Mouse (Mus musculus) kidney, adult 2 months (tissue): ENCODE data around the gene Csnk2b.

Source experiments
- CTCF ChIP-seq: fragments of 200-500 bp; conservative IDR thresholded peaks from 2 replicates; pipeline ENCODE4 v1.5.1; 2011; ENCODE audit warnings: low read depth, mild to moderate bottlenecking, control low read depth, low read length, moderate library complexity, mixed read lengths; ENCODE audit not compliant: insufficient read depth, insufficient read length
- POLR2A ChIP-seq: fragments of 200-500 bp; IDR thresholded peaks from one replicate; pipeline ENCODE4 v1.6.1; 2011; ENCODE audit warnings: low read depth, low read length, control low read depth

GRCm38 (mm10) chr17:35147922-35148639 lies 26.2 kb upstream of the Csnk2b start:
- TF ChIP-seq CTCF (no peak), POLR2A (no peak)
